Comparison of ENCODE assay signal across 10 mouse cellular contexts in genomic region chr5:131680127-131680845, GRCm38 (mm10).
DNase-seq lines count a peak whose midpoint lies in the region; ATAC-seq and TF ChIP-seq lines count a peak whose summit lies in the region.
"Had no signal": no experiment of that assay in that cellular context is flagged by ENCODE, and none has a peak within 500 bp of the region (broad histone marks: within the 10 kb centered on the region; RNA-seq: fewer than 3 reads in every experiment).

No protein-coding gene starts in this region.

- H3K4me1 ChIP-seq in forebrain, embryonic 14.5 days (ENCODE audit: control insufficient read depth, insufficient read depth, low read length): peaks cover 15% of the 10 kb centered on the region
- H3K4me1 ChIP-seq in midbrain, embryonic 15.5 days: peaks cover 18% of the 10 kb centered on the region
- H3K4me1 ChIP-seq in intestine, embryonic 15.5 days (replicated peaks): no peaks in the 10 kb centered on the region

- no peak overlapping the region for H3K9ac ChIP-seq in forebrain, embryonic 14.5 days (ENCODE audit: low read length)
- no peak overlapping the region for H3K9ac ChIP-seq in midbrain, embryonic 15.5 days
- no peak overlapping the region for H3K9ac ChIP-seq in intestine, embryonic 15.5 days

- no peak overlapping the region for H3K4me3 ChIP-seq in forebrain, embryonic 14.5 days (ENCODE audit: low read depth, low read length)
- H3K4me3 ChIP-seq in layer of hippocampus, adult 2 months: no peak overlapping the region; the same call in 1 of the 2 replicates
- no peak overlapping the region for H3K4me3 ChIP-seq in midbrain, embryonic 15.5 days
- no peak overlapping the region for H3K4me3 ChIP-seq in intestine, embryonic 15.5 days (replicated peaks)
- H3K4me3 ChIP-seq: erythroblast, embryonic 14.5 days had no signal

- no peak overlapping the region for H3K4me2 ChIP-seq in forebrain, embryonic 14.5 days (ENCODE audit: low read length)
- H3K4me2 ChIP-seq in midbrain, embryonic 15.5 days: no peak overlapping the region
- H3K4me2 ChIP-seq in intestine, embryonic 15.5 days (replicated peaks): no peak overlapping the region
- H3K4me2 ChIP-seq: liver, embryonic 11.5 days had no signal

- DNase-seq in embryo, embryonic 11 days: peak; percentile 46
- peak; percentile 79 for DNase-seq in forebrain, embryonic 14.5 days (ENCODE audit: low spot score)
- peak; percentile 78 to 89 for DNase-seq in layer of hippocampus, adult 2 months (ENCODE audit: low spot score in 2 of 2)
- no peak for DNase-seq in natural killer cell, adult 2 months (ENCODE audit: low spot score in 2 of 2)
- DNase-seq in cerebellum, adult 9-11 months: no peak

- H3K27me3 ChIP-seq in forebrain, embryonic 14.5 days (replicated peaks; ENCODE audit: control insufficient read depth, insufficient read depth, low read length): no peaks in the 10 kb centered on the region
- H3K27me3 ChIP-seq in midbrain, embryonic 15.5 days (replicated peaks): no peaks in the 10 kb centered on the region
- no peaks in the 10 kb centered on the region for H3K27me3 ChIP-seq in intestine, embryonic 15.5 days (replicated peaks)

- H3K27ac ChIP-seq in forebrain, embryonic 14.5 days (ENCODE audit: low read depth, low read length): peak overlapping the region; percentile 52
- peak overlapping the region; percentile 79 for H3K27ac ChIP-seq in layer of hippocampus, adult 2 months
- H3K27ac ChIP-seq in midbrain, embryonic 15.5 days: peak overlapping the region; percentile 6
- H3K27ac ChIP-seq in intestine, embryonic 15.5 days: no peak overlapping the region

- H3K9me3 ChIP-seq in forebrain, embryonic 14.5 days (replicated peaks; ENCODE audit: control insufficient read depth, low read length): 0 out of 2 replicates have a peak, but pooled peaks cover 3% of the 10 kb centered on the region
- no peaks in the 10 kb centered on the region for H3K9me3 ChIP-seq in midbrain, embryonic 15.5 days
- H3K9me3 ChIP-seq in intestine, embryonic 15.5 days: no peaks in the 10 kb centered on the region

- no peaks in the 10 kb centered on the region for H3K36me3 ChIP-seq in forebrain, embryonic 14.5 days (ENCODE audit: control insufficient read depth, insufficient read depth, low read length)
- no peaks in the 10 kb centered on the region for H3K36me3 ChIP-seq in midbrain, embryonic 15.5 days (replicated peaks)
- no peaks in the 10 kb centered on the region for H3K36me3 ChIP-seq in intestine, embryonic 15.5 days

- 29% methylated on average over 12 of the region's 12 CpGs for WGBS in forebrain, embryonic 14.5 days
- 17% methylated on average over 12 of the region's 12 CpGs for WGBS in midbrain, embryonic 15.5 days
- WGBS in intestine, embryonic 15.5 days: 73% methylated on average over 12 of the region's 12 CpGs

- TF ChIP-seq CTCF in layer of hippocampus, adult 2 months (conservative IDR thresholded peaks at IDR 0.05): no peak

- peak; percentile 91 for ATAC-seq in forebrain, embryonic 14.5 days
- ATAC-seq in midbrain, embryonic 15.5 days (replicated peaks): no peak
- ATAC-seq in intestine, embryonic 15.5 days: no peak
- ATAC-seq in cerebellum, adult (ENCODE audit: insufficient number of reproducible peaks, low FRiP score, low TSS enrichment): no peak

Comparison
In these comparisons a context has a peak if more than half of its experiments do, and no peak if none do; other contexts are left out.
1. DNase-seq: peak in embryo, embryonic 11 days (single experiment), forebrain, embryonic 14.5 days (single experiment) and layer of hippocampus, adult 2 months (2 of 2); none in natural killer cell, adult 2 months (0 of 2) and cerebellum, adult 9-11 months (single experiment).